Mouse (Mus musculus): ENCODE results near the gene Ripor3. TPM values are rescaled to one million over a fixed set of nuclear protein-coding genes. Genes with fewer than 3 reads are reported as not detected.
"Not testable (repeated sequence)": the region's sequence is repeated elsewhere in the genome, so short reads cannot be mapped to it uniquely, and the experiment has no call there.

Ripor3 gene
- under 1 TPM; 0.29 to 0.31 TPM for total RNA-seq (2021)
- long read RNA-seq, experiment 1 = 0 reads
- long read RNA-seq, experiment 2 = 0 reads

GRCm38 (mm10) chr2:168009936-168010668, at the start of gene Ripor3:
Ripor3 (minus strand) TSS chr2:168010618.
- TF ChIP-seq CTCF (conservative IDR thresholded peaks at IDR 0.05) = peak; percentile 76

DNA sequence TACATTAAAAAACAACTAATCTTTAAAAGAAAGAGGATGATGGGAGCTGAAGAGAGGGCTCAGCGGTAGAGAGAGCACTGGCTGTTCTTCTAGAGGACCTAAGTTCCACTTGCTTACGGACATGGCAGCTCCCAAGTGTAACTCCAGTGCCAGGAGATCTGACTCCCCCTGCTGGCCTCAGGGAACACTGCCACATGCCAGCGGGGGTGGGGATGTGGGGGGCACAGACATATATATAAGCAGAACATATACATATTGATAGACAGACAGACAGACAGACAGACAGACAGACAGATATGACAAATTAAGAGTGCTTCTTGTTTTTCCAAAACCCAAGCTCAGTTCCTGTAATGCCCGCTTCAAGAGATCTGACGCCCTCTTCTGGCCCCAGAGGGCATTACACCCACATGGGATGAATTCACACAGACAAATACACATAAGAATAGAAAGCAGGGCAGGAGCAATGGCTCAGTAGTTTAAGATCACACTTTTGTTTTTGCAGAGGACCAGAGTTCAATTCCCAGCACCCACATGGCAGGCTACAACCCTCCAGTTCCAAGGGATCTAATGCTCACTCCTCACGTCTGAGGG, 48.9 kb upstream of the Ripor3 start:
- DNase-seq (ENCODE audit: low spot score in 2 of 2) = no peak

More at GRCm38 (mm10) chr2:168009936-168010668, at the start of gene Ripor3:
- no peak within 1 kb of the TSS for H3K27ac ChIP-seq
- no peak within 1 kb of the TSS for H3K4me3 ChIP-seq
- DNase-seq (ENCODE audit: low spot score in 2 of 2) = peak in 1 of 2 experiments; percentile 42

GRCm38 (mm10) chr2:168058488-168059199, 48.2 kb upstream of the Ripor3 start:
- no peak for TF ChIP-seq CTCF (conservative IDR thresholded peaks at IDR 0.05)
- H3K4me3 ChIP-seq = no peak overlapping the region

More for the DNA sequence above, 48.9 kb upstream of the Ripor3 start:
- peak; percentile 53 for TF ChIP-seq CTCF (conservative IDR thresholded peaks at IDR 0.05)
- Histone ChIP-seq H3K27ac (no peak overlapping the region), H3K4me3 (no peak overlapping the region)

GRCm38 (mm10) chr2:168057876-168058275, 47.5 kb upstream of the Ripor3 start:
- not testable (repeated sequence) for H3K4me3 ChIP-seq; H3K27ac ChIP-seq; DNase-seq (ENCODE audit: low spot score in 2 of 2)

More at GRCm38 (mm10) chr2:168058488-168059199, 48.2 kb upstream of the Ripor3 start:
- no peak for DNase-seq (ENCODE audit: low spot score in 2 of 2)
- H3K27ac ChIP-seq = no peak overlapping the region

DNA sequence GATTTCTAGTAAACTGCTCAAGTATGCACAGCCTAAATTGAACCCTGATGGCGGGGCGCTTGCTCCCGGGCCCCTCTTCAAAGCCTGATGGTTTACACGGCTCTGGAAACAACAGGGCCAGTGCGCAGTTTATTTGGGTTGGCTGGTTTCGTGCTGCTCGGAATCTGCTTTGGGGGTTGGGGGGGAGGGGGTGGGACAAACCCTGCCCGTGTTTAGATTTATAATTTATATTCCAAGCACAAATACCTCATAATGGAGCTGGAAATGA, 46.2 kb upstream of the Ripor3 start:
- TF ChIP-seq CTCF (conservative IDR thresholded peaks at IDR 0.05) = no peak
- no peak overlapping the region for H3K4me3 ChIP-seq
- no peak overlapping the region for H3K27ac ChIP-seq
- no peak for DNase-seq (ENCODE audit: low spot score in 2 of 2)

GRCm38 (mm10) chr2:168055910-168056665, 45.7 kb upstream of the Ripor3 start:
- no peak overlapping the region for H3K27ac ChIP-seq
- no peak overlapping the region for H3K4me3 ChIP-seq
- TF ChIP-seq CTCF (conservative IDR thresholded peaks at IDR 0.05) = no peak
- no peak for DNase-seq (ENCODE audit: low spot score in 2 of 2)

- no peak for TF ChIP-seq CTCF (conservative IDR thresholded peaks at IDR 0.05)
- no peak overlapping the region for H3K4me3 ChIP-seq
- no peak for DNase-seq (ENCODE audit: low spot score in 2 of 2)
- H3K27ac ChIP-seq = no peak overlapping the region
Observed at GRCm38 (mm10) chr2:168054142-168054541, 43.7 kb upstream of the Ripor3 start.

GRCm38 (mm10) chr2:168052689-168053088, 42.3 kb upstream of the Ripor3 start:
- H3K4me3 ChIP-seq = no peak overlapping the region
- TF ChIP-seq CTCF (conservative IDR thresholded peaks at IDR 0.05) = peak; percentile 79
- no peak overlapping the region for H3K27ac ChIP-seq
- peak in 1 of 2 experiments; percentile 47 for DNase-seq (ENCODE audit: low spot score in 2 of 2)

GRCm38 (mm10) chr2:168052156-168052555, 41.7 kb upstream of the Ripor3 start:
- no peak overlapping the region for H3K4me3 ChIP-seq
- no peak overlapping the region for H3K27ac ChIP-seq
- DNase-seq (ENCODE audit: low spot score in 2 of 2) = no peak
- no peak for TF ChIP-seq CTCF (conservative IDR thresholded peaks at IDR 0.05)

- Histone ChIP-seq H3K4me3 (peak overlapping the region; percentile 34), H3K27ac (no peak overlapping the region)
- no peak for TF ChIP-seq CTCF (conservative IDR thresholded peaks at IDR 0.05)
- no peak for DNase-seq (ENCODE audit: low spot score in 2 of 2)
Observed at GRCm38 (mm10) chr2:168050000-168050942, 39.9 kb upstream of the Ripor3 start.

DNA sequence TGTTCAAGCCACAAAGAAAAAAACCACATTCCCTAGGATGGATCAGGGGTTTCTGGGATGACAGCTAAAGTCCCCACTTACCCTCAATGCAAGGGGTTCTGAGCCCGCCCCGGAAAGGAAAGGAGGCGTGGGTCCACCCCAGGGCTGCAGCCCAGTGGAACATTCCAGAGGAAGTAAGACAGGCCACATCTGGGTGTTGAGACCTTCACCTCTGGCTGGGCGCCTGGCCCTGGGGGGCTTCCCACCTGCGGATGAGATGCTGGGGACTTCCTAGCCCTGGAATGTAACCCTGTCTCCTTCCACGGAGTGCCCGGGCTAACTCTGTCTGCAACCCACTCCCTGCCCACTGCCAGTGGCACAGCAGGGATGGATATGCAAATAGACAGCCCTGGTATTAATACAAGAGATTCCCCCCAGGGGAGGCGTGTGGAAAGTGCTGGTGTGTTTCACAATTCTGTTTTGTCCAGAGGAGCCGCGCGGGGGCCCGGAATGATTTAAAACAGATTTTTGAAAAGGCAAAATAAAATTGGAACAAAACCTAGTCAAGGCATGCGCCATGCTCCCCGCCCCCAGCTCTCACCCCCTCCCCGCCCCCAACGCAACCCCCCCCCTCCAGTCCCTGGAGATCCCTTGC, 38.7 kb upstream of the Ripor3 start:
- DNase-seq (ENCODE audit: low spot score in 2 of 2) = no peak
- H3K4me3 ChIP-seq = no peak overlapping the region
- H3K27ac ChIP-seq = no peak overlapping the region
- no peak for TF ChIP-seq CTCF (conservative IDR thresholded peaks at IDR 0.05)
